ENCODE assay signal across 12 mouse cellular contexts in genomic region chr4:65296968-65297499, GRCm38 (mm10).
A peak's percentile ranks its signal among the peaks of the same experiment; 100 is the strongest.
DNase-seq lines count a peak whose midpoint lies in the region; ATAC-seq and TF ChIP-seq lines count a peak whose summit lies in the region.
"Had no signal": no experiment of that assay in that cellular context is flagged by ENCODE, and none has a peak within 500 bp of the region (broad histone marks: within the 10 kb centered on the region; RNA-seq: fewer than 3 reads in every experiment).

No protein-coding gene starts in this region.

- H3K36me3 ChIP-seq in embryonic facial prominence, embryonic 12.5 days, result no peaks in the 10 kb centered on the region
- no peaks in the 10 kb centered on the region for H3K36me3 ChIP-seq in hindbrain, embryonic 12.5 days
- H3K36me3 ChIP-seq in midbrain, embryonic 14.5 days (ENCODE audit: control insufficient read depth, insufficient read depth, low read length), result no peaks in the 10 kb centered on the region
- no peaks in the 10 kb centered on the region for H3K36me3 ChIP-seq in kidney, adult 2 months (ENCODE audit: control insufficient read depth, insufficient read depth, low read length)

- no peak for TF ChIP-seq POLR2A in kidney, adult 2 months (IDR thresholded peaks at IDR 0.05; ENCODE audit: low read depth, low read length)

- H3K4me2 ChIP-seq in embryonic facial prominence, embryonic 12.5 days (replicated peaks), result no peak overlapping the region
- peak overlapping the region; percentile 27; the same call in 1 of the 2 replicates for H3K4me2 ChIP-seq in hindbrain, embryonic 12.5 days (replicated peaks)
- peak overlapping the region; percentile 6; the same call in 1 of the 2 replicates for H3K4me2 ChIP-seq in midbrain, embryonic 14.5 days (ENCODE audit: low read length)
- H3K4me2 ChIP-seq: lung, embryonic 14.5 days had no signal

- peak; percentile 6 for DNase-seq in 3134 (ENCODE audit: extremely low read depth, insufficient read length, low spot score)
- DNase-seq in midbrain, embryonic 14.5 days, result peak; percentile 72
- no peak for DNase-seq in right cerebral cortex, postnatal 14 days
- no peak for DNase-seq in thymus, postnatal 10 days (ENCODE audit: low spot score in 2 of 2)
- DNase-seq in kidney, adult 2 months, result no peak
- no peak for DNase-seq in left cerebral cortex, adult 8-10 months (ENCODE audit: low spot score in 2 of 2)
- DNase-seq: heart, adult 18-20 months; heart, postnatal 36 days; lung, embryonic 14.5 days had no signal

- no peaks in the 10 kb centered on the region for H3K27me3 ChIP-seq in embryonic facial prominence, embryonic 12.5 days
- peaks cover 30% of the 10 kb centered on the region for H3K27me3 ChIP-seq in hindbrain, embryonic 12.5 days
- peaks cover under 1% of the 10 kb centered on the region; the same call in 1 of the 2 replicates for H3K27me3 ChIP-seq in midbrain, embryonic 14.5 days (ENCODE audit: control insufficient read depth, insufficient read depth, low read length)
- H3K27me3 ChIP-seq in kidney, adult 2 months (replicated peaks; ENCODE audit: control insufficient read depth, insufficient read depth, low read length), result no peaks in the 10 kb centered on the region

- H3K27ac ChIP-seq in embryonic facial prominence, embryonic 12.5 days, result no peak overlapping the region
- H3K27ac ChIP-seq in hindbrain, embryonic 12.5 days, result no peak overlapping the region
- H3K27ac ChIP-seq in midbrain, embryonic 14.5 days (replicated peaks; ENCODE audit: low read depth, low read length), result no peak overlapping the region
- no peak overlapping the region for H3K27ac ChIP-seq in kidney, adult 2 months (ENCODE audit: insufficient read depth, low read depth, low read length)
- H3K27ac ChIP-seq: kidney, postnatal 0 days had no signal

- ATAC-seq in embryonic facial prominence, embryonic 12.5 days (ENCODE audit: insufficient number of reproducible peaks, insufficient read depth, low FRiP score, low TSS enrichment), result 0 out of 2 replicates have a peak, but pooled peaks have one; percentile 67
- peak; percentile 88 for ATAC-seq in hindbrain, embryonic 12.5 days (ENCODE audit: low FRiP score)
- peak; percentile 87 for ATAC-seq in midbrain, embryonic 14.5 days (ENCODE audit: low FRiP score, low TSS enrichment)

- no peak for TF ChIP-seq CTCF in kidney, adult 2 months (conservative IDR thresholded peaks at IDR 0.05; ENCODE audit: insufficient read depth, insufficient read length, low read depth, low read length)

- no peak overlapping the region for H3K9ac ChIP-seq in embryonic facial prominence, embryonic 12.5 days
- H3K9ac ChIP-seq in hindbrain, embryonic 12.5 days, result no peak overlapping the region
- H3K9ac ChIP-seq in midbrain, embryonic 14.5 days (replicated peaks; ENCODE audit: low read length), result no peak overlapping the region
- H3K9ac ChIP-seq: lung, embryonic 14.5 days had no signal

- WGBS in embryonic facial prominence, embryonic 12.5 days, result 18% methylated on average over 13 of the region's 13 CpGs
- 11% methylated on average over 13 of the region's 13 CpGs for WGBS in hindbrain, embryonic 12.5 days
- 2% methylated on average over 13 of the region's 13 CpGs for WGBS in midbrain, embryonic 14.5 days
- WGBS in kidney, adult 2 months, result 74% methylated on average over 13 of the region's 13 CpGs

- no peak overlapping the region for H3K4me3 ChIP-seq in embryonic facial prominence, embryonic 12.5 days
- H3K4me3 ChIP-seq in hindbrain, embryonic 12.5 days, result no peak overlapping the region
- H3K4me3 ChIP-seq in midbrain, embryonic 14.5 days (replicated peaks; ENCODE audit: low read depth, low read length), result no peak overlapping the region
- no peak overlapping the region for H3K4me3 ChIP-seq in kidney, adult 2 months (ENCODE audit: insufficient read depth, low read depth, low read length)

- 0 out of 2 replicates have a peak, but pooled peaks cover 3% of the 10 kb centered on the region for H3K4me1 ChIP-seq in embryonic facial prominence, embryonic 12.5 days
- peaks cover 8% of the 10 kb centered on the region for H3K4me1 ChIP-seq in hindbrain, embryonic 12.5 days
- peaks cover 18% of the 10 kb centered on the region; the same call in 1 of the 2 replicates for H3K4me1 ChIP-seq in midbrain, embryonic 14.5 days (ENCODE audit: control insufficient read depth, insufficient read depth, low read length)
- no peaks in the 10 kb centered on the region for H3K4me1 ChIP-seq in kidney, adult 2 months (ENCODE audit: control insufficient read depth, insufficient read depth, low read length)

- no peaks in the 10 kb centered on the region for H3K9me3 ChIP-seq in embryonic facial prominence, embryonic 12.5 days
- H3K9me3 ChIP-seq in hindbrain, embryonic 12.5 days (replicated peaks), result no peaks in the 10 kb centered on the region
- no peaks in the 10 kb centered on the region for H3K9me3 ChIP-seq in midbrain, embryonic 14.5 days (ENCODE audit: control insufficient read depth, low read length)

Comparison
In these comparisons a context has a peak if more than half of its experiments do, and no peak if none do; other contexts are left out.
1. DNase-seq: peak in 3134 (single experiment) and midbrain, embryonic 14.5 days (single experiment); none in right cerebral cortex, postnatal 14 days (single experiment), thymus, postnatal 10 days (0 of 2), kidney, adult 2 months (single experiment) and left cerebral cortex, adult 8-10 months (0 of 2).
2. Peak in every context shown above with its lines, with median percentiles within 50 percentile points of each other: ATAC-seq.